Mouse (Mus musculus): ENCODE results near the gene Nuf2. TPM values are rescaled to one million over a fixed set of nuclear protein-coding genes. Genes with fewer than 3 reads are reported as not detected.
A peak's percentile ranks its signal among the peaks of the same experiment; 100 is the strongest.

The Nuf2 gene
- polyA plus RNA-seq, 1 experiment from 2014 or later: 95.4 TPM

DNA sequence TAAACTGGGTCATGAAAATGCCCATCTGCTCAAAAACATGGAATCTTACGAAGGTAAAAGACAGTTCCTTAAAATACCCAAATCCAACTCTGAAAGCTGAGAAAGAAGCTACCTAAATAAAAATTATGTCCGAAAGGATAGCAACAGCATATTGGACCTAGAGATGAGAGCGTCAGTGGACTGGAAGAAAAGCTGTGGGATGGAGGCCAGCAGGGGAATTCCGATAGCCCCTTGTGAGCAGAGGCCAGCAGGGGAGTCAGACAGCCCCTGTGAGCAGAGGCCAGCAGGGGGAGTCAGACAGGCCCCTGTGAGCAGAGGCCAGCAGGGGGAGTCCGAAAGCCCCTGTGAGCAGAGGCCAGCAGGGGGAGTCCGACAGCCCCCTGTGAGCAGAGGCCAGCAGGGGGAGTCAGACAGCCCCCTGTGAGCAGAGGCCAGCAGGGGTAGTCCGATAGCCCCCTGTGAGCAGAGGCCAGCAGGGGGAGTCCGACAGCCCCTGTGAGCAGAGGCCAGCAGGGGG is 13.8 kb downstream of the Nuf2 start:
- H3K27ac ChIP-seq: no peak overlapping the region
- no peak overlapping the region for H3K4me3 ChIP-seq
- no peaks in the 10 kb centered on the region for H3K27me3 ChIP-seq (ENCODE audit: poor library complexity, severe bottlenecking)
- H3K36me3 ChIP-seq (replicated peaks): peaks cover 100% of the 10 kb centered on the region
- 98% methylated on average over 8 of the region's 8 CpGs for WGBS
- no peaks in the 10 kb centered on the region for H3K9me3 ChIP-seq
- no peaks in the 10 kb centered on the region for H3K4me1 ChIP-seq
- no peak for DNase-seq (ENCODE audit: extremely low spot score, low spot score)

DNA sequence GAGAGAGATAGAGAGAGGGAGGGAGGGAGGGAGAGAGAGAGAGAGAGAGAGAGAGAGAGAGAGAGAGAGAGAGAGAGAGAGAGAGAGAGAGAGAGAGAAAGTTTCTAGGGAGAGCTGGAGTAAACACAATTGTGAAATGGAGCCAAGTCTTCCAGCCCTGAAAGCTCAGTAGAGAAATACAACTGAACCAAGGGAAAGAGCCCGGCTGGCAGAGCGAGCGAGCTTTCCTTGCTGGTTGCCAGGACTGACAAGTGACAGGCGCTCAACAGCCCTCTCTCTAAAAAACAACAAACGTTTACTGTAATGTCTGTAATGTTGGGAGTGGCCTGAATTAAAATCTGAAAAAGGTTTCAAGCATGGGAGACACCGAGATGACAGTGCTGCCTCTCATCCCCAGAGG is 24.9 kb downstream of the Nuf2 start:
- Histone ChIP-seq H3K4me1 (no peaks in the 10 kb centered on the region), H3K27me3 (ENCODE audit: poor library complexity, severe bottlenecking) (no peaks in the 10 kb centered on the region), H3K36me3 (replicated peaks) (peaks cover 99% of the 10 kb centered on the region), H3K27ac (no peak overlapping the region), H3K4me3 (no peak overlapping the region), H3K9me3 (no peaks in the 10 kb centered on the region)
- 90% methylated on average over 6 of the region's 6 CpGs for WGBS
- DNase-seq (ENCODE audit: extremely low spot score, low spot score): no peak

DNA sequence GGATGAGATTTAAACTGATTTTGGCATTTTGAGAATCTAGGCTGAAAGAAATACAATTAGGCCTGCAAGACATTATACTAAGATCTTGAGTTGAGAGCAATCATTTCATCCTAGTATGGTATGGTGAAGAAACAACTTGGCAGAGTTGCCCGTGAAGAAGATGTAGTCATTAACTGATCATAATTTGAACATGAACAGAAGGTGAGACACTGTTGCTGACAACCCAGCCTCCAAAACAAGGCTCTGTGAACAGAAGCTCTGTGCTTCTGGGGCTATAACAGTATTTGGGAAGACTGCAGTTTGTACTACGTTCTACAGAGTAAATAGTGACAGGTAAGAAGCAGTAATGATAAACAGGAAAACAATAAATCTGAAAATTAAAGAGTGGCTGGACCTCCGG is 28.4 kb downstream of the Nuf2 start:
- Histone ChIP-seq H3K9me3 (no peaks in the 10 kb centered on the region), H3K4me1 (no peaks in the 10 kb centered on the region), H3K36me3 (replicated peaks) (peaks cover 98% of the 10 kb centered on the region), H3K4me3 (no peak overlapping the region), H3K27me3 (ENCODE audit: poor library complexity, severe bottlenecking) (no peaks in the 10 kb centered on the region), H3K27ac (no peak overlapping the region)
- no peak for DNase-seq (ENCODE audit: extremely low spot score, low spot score)
- 93% methylated on average over 3 of the region's 3 CpGs for WGBS

DNA sequence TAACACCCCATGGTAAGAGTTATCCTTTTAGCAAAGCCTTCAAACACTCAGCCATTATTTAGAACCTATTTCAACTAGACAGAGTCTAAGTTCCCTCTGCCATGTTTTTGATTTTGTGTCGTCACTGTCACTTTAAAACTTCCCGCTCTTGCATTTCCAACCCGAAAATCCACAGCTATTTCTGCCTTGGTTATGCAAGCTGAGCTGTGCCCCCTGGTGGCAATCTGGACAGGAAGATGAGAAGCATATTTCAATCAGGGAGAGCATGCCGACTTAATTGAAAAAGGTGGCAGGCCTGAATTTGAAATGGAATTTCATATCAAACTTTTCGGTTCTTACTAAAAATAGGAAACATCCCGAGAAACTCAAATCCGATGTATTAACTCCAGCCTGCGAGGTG is 35.6 kb downstream of the Nuf2 start:
- no peaks in the 10 kb centered on the region for H3K4me1 ChIP-seq
- WGBS: 84% methylated on average over 8 of the region's 8 CpGs
- peaks cover 56% of the 10 kb centered on the region for H3K36me3 ChIP-seq (replicated peaks)
- no peak overlapping the region for H3K4me3 ChIP-seq
- no peaks in the 10 kb centered on the region for H3K27me3 ChIP-seq (ENCODE audit: poor library complexity, severe bottlenecking)
- H3K27ac ChIP-seq: no peak overlapping the region
- DNase-seq (ENCODE audit: extremely low spot score, low spot score): no peak
- no peaks in the 10 kb centered on the region for H3K9me3 ChIP-seq

DNA sequence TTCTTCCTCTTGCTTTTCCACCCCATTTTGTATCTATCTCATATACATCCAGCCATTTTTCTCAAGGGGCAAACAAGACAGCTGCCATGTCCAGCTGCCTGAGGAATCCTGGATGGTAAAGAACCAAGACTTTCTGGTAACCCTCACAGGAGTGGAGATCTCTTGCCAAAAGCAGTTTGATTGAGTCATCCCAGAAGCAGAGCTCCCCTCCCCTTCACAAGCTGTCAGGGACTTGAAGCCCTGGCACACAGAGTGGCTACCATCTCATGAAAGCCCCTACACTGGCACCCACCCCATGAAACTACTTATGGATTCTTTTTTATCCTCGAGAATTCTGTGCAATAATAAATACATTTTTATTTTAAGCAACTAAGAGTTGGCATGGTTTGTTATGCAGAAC is 39.7 kb downstream of the Nuf2 start:
- H3K9me3 ChIP-seq: no peaks in the 10 kb centered on the region
- no peak overlapping the region for H3K27ac ChIP-seq
- 79% methylated on average over 1 of the region's 1 CpGs for WGBS
- H3K4me1 ChIP-seq: peaks cover 3% of the 10 kb centered on the region; the same call in 1 of the 2 replicates
- no peaks in the 10 kb centered on the region for H3K27me3 ChIP-seq (ENCODE audit: poor library complexity, severe bottlenecking)
- peaks cover 17% of the 10 kb centered on the region for H3K36me3 ChIP-seq (replicated peaks)
- H3K4me3 ChIP-seq: no peak overlapping the region
- no peak for DNase-seq (ENCODE audit: extremely low spot score, low spot score)

DNA sequence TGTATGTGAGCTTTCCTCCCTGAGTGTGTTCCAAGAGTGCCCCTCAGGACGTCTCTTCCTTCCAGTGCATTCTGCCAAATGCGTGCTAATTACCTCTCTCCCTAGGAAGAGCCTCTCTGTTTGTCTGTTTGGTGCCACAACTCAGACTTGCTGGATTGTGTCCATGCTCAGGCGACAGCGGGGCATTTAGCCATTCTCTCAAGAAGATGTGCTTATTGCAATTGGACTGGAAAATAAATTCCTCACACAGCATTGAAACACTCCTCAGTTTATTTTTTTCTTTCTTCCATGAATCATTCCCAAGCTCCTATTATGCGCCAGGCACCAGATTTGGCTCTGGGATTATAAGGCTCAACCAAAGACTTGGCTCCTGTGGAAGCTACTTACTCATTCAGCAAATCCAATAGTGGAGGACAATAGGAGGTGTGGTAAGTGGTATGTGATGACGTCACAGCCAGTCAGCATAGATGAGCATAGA is 45.8 kb downstream of the Nuf2 start:
- no peaks in the 10 kb centered on the region for H3K36me3 ChIP-seq (replicated peaks)
- no peak overlapping the region for H3K27ac ChIP-seq
- 68% methylated on average over 6 of the region's 6 CpGs for WGBS
- H3K4me3 ChIP-seq: no peak overlapping the region
- no peak for DNase-seq (ENCODE audit: extremely low spot score, low spot score)
- H3K4me1 ChIP-seq: peaks cover 16% of the 10 kb centered on the region
- H3K9me3 ChIP-seq: no peaks in the 10 kb centered on the region
- H3K27me3 ChIP-seq (ENCODE audit: poor library complexity, severe bottlenecking): no peaks in the 10 kb centered on the region

DNA sequence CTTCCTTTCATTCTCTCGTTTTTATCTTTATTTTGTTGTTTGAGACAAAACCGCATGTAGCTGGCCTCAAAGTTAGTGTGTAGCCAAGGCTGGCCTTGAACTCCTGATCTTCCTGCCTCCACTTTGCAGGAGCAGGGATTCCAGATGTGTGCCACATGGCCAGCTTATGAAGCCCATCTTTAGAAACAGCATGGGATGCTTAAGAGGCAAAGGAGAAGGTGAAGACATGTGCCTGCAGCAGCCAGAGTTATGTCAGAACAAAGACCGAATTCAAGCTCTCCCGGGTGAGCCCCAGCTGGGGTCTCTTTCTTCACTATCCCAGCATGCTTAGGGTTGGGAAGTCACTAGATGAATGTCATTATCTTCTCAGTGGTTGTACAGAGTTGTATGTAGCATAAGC is 46.7 kb downstream of the Nuf2 start:
- DNase-seq (ENCODE audit: extremely low spot score, low spot score): no peak
- Histone ChIP-seq H3K27me3 (ENCODE audit: poor library complexity, severe bottlenecking) (no peaks in the 10 kb centered on the region), H3K27ac (no peak overlapping the region), H3K36me3 (replicated peaks) (no peaks in the 10 kb centered on the region), H3K9me3 (no peaks in the 10 kb centered on the region), H3K4me1 (peaks cover 16% of the 10 kb centered on the region), H3K4me3 (no peak overlapping the region)
- WGBS: 76% methylated on average over 4 of the region's 4 CpGs

DNA sequence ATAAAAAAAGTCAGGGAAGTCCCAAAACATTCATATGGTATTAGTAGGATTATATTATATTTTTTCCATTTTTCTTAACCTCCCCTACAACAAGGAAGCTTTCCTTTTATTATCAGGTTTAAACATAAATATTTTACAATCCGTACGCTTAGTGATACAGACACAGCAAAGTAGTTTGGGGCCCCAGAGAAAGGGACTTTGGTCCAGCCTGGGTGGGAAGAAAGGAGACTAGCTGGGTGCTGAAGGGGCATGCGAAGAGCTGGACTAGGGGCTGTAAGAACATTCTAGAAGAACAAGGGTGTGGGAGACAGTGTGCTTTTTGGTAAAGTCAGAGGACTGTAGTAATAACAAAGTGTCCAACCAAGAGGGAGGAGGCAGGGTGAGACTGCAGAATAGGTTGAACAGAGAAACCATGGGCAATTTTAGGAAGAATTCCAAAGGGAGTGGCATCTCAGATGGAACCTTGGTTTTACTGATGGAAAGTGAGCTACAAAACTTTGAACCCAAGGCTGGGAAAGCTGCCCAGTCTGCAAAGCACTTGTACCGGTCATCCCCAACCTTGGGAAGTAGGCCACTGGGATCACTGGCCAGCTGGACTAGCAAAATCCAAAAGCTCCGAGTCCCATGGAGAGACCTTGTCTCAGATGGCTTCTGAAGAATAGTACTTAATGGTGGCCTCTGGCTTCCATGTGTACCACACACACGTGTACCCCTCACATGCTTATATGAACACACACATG is 48.5 kb downstream of the Nuf2 start:
- H3K36me3 ChIP-seq (replicated peaks): no peaks in the 10 kb centered on the region
- no peaks in the 10 kb centered on the region for H3K9me3 ChIP-seq
- no peak overlapping the region for H3K4me3 ChIP-seq
- no peak for DNase-seq (ENCODE audit: extremely low spot score, low spot score)
- 95% methylated on average over 6 of the region's 6 CpGs for WGBS
- no peak overlapping the region for H3K27ac ChIP-seq
- H3K4me1 ChIP-seq: peaks cover 16% of the 10 kb centered on the region
- H3K27me3 ChIP-seq (ENCODE audit: poor library complexity, severe bottlenecking): no peaks in the 10 kb centered on the region

DNA sequence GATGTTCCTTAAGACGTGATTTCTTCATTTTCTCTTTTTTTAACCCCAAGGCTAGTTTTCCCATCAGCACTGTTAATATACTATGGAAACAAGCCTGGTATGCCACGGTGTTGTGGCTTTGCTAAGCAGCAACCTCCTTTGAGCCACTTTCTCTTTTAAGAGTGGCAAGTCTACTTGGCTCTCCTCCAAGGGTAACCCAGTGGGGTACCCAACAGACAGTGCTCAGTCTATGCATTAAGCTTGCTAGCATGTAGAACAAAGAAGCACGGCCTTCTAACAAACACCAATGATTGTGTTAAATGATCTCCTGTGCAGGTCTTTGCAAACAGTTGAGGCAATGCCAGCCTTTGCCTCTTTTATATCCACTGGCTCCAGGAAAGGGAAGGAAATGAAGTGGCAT is 60.1 kb downstream of the Nuf2 start:
- DNase-seq (ENCODE audit: extremely low spot score, low spot score): no peak

DNA sequence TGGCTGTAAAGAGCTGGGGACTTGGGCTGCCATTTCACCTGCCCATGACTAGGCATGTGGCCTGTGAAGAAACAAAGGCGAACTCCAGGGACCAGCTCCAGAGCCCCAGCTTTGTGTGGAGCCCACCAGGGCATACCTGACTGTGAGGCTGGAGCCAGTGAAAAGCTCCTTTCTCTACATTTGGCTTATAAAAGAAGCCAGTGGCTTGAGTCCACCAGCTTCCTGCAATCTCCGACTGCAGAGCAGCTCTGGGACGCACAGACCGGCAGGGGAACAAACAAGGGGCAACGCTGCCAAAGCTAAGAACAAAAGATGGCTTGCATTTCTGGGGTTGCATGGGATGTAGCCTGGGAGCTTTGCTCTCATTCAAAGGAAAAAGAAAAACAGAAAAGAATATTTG is 63.5 kb downstream of the Nuf2 start:
- H3K27ac ChIP-seq: no peak overlapping the region
- WGBS: 76% methylated on average over 5 of the region's 5 CpGs

More for the DNA sequence above, 60.1 kb downstream of the Nuf2 start:
- 90% methylated on average over 3 of the region's 3 CpGs for WGBS
- H3K36me3 ChIP-seq (replicated peaks): no peaks in the 10 kb centered on the region
- H3K27me3 ChIP-seq (ENCODE audit: poor library complexity, severe bottlenecking): no peaks in the 10 kb centered on the region
- no peak overlapping the region for H3K27ac ChIP-seq
- no peak overlapping the region for H3K4me3 ChIP-seq
- H3K4me1 ChIP-seq: peaks cover 4% of the 10 kb centered on the region; the same call in 1 of the 2 replicates
- no peaks in the 10 kb centered on the region for H3K9me3 ChIP-seq

DNA sequence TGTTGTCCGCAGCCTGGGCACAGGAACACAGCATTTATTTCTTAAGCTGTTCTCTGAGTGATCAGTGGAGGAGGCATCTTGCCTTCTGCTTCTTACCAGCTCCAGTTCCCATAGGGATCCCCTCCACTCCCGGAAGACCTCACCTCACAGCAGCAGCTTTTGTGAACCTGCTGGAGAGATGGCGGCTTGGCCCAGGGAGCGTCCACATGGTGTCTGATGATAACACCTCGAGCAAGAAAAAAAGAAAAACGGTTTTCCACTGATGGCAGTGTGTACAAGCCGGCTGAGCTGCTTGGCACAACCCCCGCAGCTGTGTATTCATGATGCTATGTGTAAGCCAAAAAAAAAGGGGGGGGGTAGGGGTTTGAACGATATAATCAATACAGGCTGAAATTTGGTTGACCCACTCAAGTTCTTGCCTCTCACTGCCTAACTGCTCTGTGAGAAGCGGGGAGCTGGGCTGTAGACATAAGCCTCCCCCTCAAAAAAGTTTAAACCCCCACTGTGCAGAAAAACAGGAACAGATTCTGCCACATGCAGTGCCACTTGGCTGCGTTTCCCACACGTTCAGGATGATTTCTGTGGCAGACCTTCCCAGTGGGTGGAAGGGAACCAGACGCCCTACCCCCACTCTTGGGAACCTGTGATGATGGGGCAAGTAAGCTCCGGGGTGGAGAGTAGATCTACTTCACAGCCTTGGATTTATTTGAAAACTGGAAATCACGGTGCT is 68.7 kb downstream of the Nuf2 start:
- no peak overlapping the region for H3K27ac ChIP-seq
- WGBS: 89% methylated on average over 15 of the region's 15 CpGs
- no peak for DNase-seq (ENCODE audit: extremely low spot score, low spot score)
- H3K4me3 ChIP-seq: no peak overlapping the region
- H3K4me1 ChIP-seq: peaks cover 13% of the 10 kb centered on the region
- H3K27me3 ChIP-seq (ENCODE audit: poor library complexity, severe bottlenecking): no peaks in the 10 kb centered on the region
- no peaks in the 10 kb centered on the region for H3K36me3 ChIP-seq (replicated peaks)
- H3K9me3 ChIP-seq: no peaks in the 10 kb centered on the region

More for the DNA sequence above, 63.5 kb downstream of the Nuf2 start:
- Histone ChIP-seq H3K9me3 (no peaks in the 10 kb centered on the region), H3K27me3 (ENCODE audit: poor library complexity, severe bottlenecking) (no peaks in the 10 kb centered on the region), H3K36me3 (replicated peaks) (no peaks in the 10 kb centered on the region), H3K4me3 (no peak overlapping the region), H3K4me1 (peaks cover 4% of the 10 kb centered on the region; the same call in 1 of the 2 replicates)
- no peak for DNase-seq (ENCODE audit: extremely low spot score, low spot score)

DNA sequence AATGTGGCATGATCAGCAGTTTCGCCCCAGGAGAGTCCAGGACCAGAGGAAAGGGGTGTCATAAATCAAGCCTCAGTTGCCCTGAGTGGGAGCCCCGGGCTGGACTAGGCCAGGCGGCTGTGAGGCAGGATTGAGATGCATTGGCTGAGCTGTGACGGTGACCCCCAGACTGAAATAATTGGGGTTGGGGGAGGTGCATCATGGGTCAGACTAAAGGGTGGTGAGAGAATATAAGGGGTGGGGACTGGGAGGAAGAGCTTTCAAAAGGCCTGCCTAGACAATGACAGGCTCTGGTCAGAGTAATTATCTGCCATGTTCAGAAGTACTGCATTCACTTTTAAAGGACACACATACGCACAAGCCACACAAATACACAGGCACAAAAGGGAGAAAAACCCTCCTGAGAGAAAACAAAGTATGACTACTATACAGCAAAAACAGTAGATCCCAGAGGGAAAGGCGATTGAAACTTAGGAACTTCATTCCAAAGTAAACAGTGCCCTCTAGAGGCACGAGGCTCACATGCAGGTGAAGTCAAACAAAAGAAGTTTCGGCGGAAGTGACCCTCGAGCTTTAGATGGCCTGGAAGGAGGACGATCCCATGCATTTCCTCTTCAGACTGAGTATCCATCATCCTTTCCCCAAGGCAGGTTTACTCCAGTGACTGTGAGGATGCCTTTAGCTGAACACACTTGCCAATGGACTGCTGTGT is 72.0 kb downstream of the Nuf2 start:
- H3K27ac ChIP-seq: peak overlapping the region; percentile 79

More for the DNA sequence above, 72.0 kb downstream of the Nuf2 start:
- no peaks in the 10 kb centered on the region for H3K9me3 ChIP-seq
- no peaks in the 10 kb centered on the region for H3K27me3 ChIP-seq (ENCODE audit: poor library complexity, severe bottlenecking)
- DNase-seq (ENCODE audit: extremely low spot score, low spot score): peak; percentile 72
- no peak overlapping the region for H3K4me3 ChIP-seq
- H3K36me3 ChIP-seq (replicated peaks): no peaks in the 10 kb centered on the region
- H3K4me1 ChIP-seq: peaks cover 13% of the 10 kb centered on the region
- 24% methylated on average over 11 of the region's 11 CpGs for WGBS

Data from forebrain, embryonic 10.5 days (tissue).